In the genomic region with DNA sequence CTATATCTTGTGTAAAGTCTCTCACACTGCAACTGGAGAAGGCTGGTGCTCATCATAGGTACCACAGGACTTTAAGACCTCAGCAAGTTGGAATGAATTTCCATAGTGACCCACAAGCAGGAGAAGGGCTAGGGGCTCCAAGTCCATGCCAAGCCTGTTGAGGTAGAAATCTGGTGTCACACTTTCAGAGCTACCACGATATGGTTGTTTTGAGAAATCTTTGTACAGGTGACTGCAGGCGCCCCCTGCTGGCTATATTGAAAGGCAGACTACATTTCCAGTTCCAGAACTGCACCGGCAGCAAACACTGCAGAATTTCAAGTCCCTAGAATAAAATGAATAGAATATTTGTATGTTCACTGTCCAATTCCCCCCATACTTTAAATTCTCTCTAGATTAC, we compare ENCODE assay signal across 7 mouse cellular contexts. TPM values are rescaled to one million over a fixed set of nuclear protein-coding genes. Genes with fewer than 3 reads are reported as not detected.
DNase-seq lines count a peak whose midpoint lies in the region; ATAC-seq and TF ChIP-seq lines count a peak whose summit lies in the region.

No protein-coding gene starts in this region.

- H3K27me3 ChIP-seq in neural tube, embryonic 15.5 days (replicated peaks): no peaks in the 10 kb centered on the region
- no peaks in the 10 kb centered on the region for H3K27me3 ChIP-seq in liver, embryonic 13.5 days
- no peaks in the 10 kb centered on the region; the same call in 1 of the 2 replicates for H3K27me3 ChIP-seq in small intestine, adult 2 months (ENCODE audit: control insufficient read depth, insufficient read depth, low read length)

- H3K4me3 ChIP-seq in neural tube, embryonic 15.5 days (replicated peaks): no peak overlapping the region
- H3K4me3 ChIP-seq in liver, embryonic 13.5 days (replicated peaks): no peak overlapping the region
- no peak overlapping the region for H3K4me3 ChIP-seq in small intestine, adult 2 months (ENCODE audit: low read depth, low read length)

- H3K4me1 ChIP-seq in neural tube, embryonic 15.5 days: peaks cover 11% of the 10 kb centered on the region
- peaks cover 40% of the 10 kb centered on the region for H3K4me1 ChIP-seq in liver, embryonic 13.5 days (replicated peaks)
- peaks cover 4% of the 10 kb centered on the region for H3K4me1 ChIP-seq in small intestine, adult 2 months (ENCODE audit: control insufficient read depth, insufficient read depth, insufficient read length, low read length)

- H3K9me3 ChIP-seq in neural tube, embryonic 15.5 days (replicated peaks): no peaks in the 10 kb centered on the region
- H3K9me3 ChIP-seq in liver, embryonic 13.5 days (replicated peaks): no peaks in the 10 kb centered on the region

- TF ChIP-seq POLR2A in small intestine, adult 2 months (IDR thresholded peaks at IDR 0.05; ENCODE audit: low read depth, low read length): no peak

- peak; percentile 87; the same call in 1 of the 2 replicates for TF ChIP-seq CTCF in small intestine, adult 2 months (IDR thresholded peaks at IDR 0.05; ENCODE audit: extremely low read depth, insufficient read length, insufficient replicate concordance, low read depth, low read length)

- no peak overlapping the region for H3K27ac ChIP-seq in neural tube, embryonic 15.5 days (replicated peaks)
- no peak overlapping the region for H3K27ac ChIP-seq in liver, embryonic 13.5 days
- H3K27ac ChIP-seq in small intestine, adult 2 months (ENCODE audit: insufficient read depth, low read depth, low read length): no peak overlapping the region

- no peak overlapping the region for H3K9ac ChIP-seq in neural tube, embryonic 15.5 days (replicated peaks)
- H3K9ac ChIP-seq in liver, embryonic 13.5 days: no peak overlapping the region

- no peak for ATAC-seq in neural tube, embryonic 15.5 days (ENCODE audit: low FRiP score)
- no peak for ATAC-seq in liver, embryonic 13.5 days (ENCODE audit: low read depth)

- whole genome bisulfite sequencing in neural tube, embryonic 15.5 days: 4% methylated on average over 3 of the region's 3 CpGs
- WGBS in liver, embryonic 13.5 days (ENCODE audit: insufficient replicate concordance): 7% methylated on average over 3 of the region's 3 CpGs
- WGBS in small intestine, adult 2 months: 0% methylated on average over 3 of the region's 3 CpGs

- no peaks in the 10 kb centered on the region for H3K36me3 ChIP-seq in neural tube, embryonic 15.5 days
- no peaks in the 10 kb centered on the region for H3K36me3 ChIP-seq in liver, embryonic 13.5 days
- no peaks in the 10 kb centered on the region for H3K36me3 ChIP-seq in small intestine, adult 2 months (ENCODE audit: control insufficient read depth, insufficient read depth, low read length)

- H3K4me2 ChIP-seq in neural tube, embryonic 15.5 days: no peak overlapping the region
- H3K4me2 ChIP-seq in liver, embryonic 13.5 days: no peak overlapping the region

- DNase-seq in neural tube, embryonic 10.5 days (ENCODE audit: extremely low spot score, low spot score): peak; percentile 69
- DNase-seq in ZHBTc4 (ENCODE audit: low read depth, low spot score): peak; percentile 81
- peak; percentile 83 to 85 for DNase-seq in cerebellum, postnatal 14 days
- DNase-seq in kidney, adult 9 months: peak; percentile 76
- peak; percentile 57 for DNase-seq in liver, embryonic 13.5 days

RNA-seq across cellular contexts. Expression of a gene that starts 3.4 kb away (rescaled TPM):
- polyA plus RNA-seq in neural tube, embryonic 15.5 days (2015; fragmentation: Nextera tagmentation; extraction: Ambion mirVana): 5.9 and 6.3 TPM in 2 replicates
- 15.3 and 16.7 TPM in 2 replicates for polyA plus RNA-seq in liver, embryonic 13.5 days (2015; fragmentation: Nextera tagmentation; extraction: Ambion mirVana)
- polyA plus RNA-seq in small intestine, adult 2 months (2012; rRNA removed): 7.0 and 9.5 TPM in 2 replicates
